Mouse (Mus musculus): ENCODE results near the gene Brpf3.

DNA sequence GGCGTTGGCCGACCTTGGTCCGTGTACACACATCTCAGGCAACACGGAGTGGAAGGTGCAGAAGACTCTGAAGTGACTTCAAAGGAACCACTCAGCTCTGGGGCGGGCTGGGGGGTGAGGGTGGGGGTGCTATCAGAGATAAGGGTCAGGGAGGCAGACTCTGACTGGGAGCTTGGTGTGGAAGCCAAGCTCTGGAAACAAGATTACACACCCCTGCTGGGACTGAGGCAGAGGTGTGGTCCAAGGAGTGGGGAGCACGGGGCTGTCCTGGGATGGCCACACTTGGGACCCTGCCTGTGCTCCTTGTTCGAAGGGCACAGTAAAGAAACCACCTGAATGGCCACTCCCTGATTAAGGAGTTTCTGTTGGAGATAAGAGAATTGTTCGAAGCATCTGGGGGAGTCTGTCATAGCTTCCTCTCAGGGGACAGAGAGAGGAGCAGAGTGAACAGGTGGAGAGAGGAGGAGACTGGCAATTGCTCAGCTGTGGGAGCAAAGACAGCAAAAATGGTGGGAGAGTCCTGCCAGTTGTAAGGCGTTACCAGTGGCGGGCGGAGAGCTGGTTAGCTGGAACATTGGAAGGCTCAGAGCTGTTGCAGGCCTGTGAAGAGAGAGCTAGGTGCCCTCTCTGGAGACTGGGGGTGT lies 46.2 kb downstream of the Brpf3 start:
- TF ChIP-seq CTCF (IDR thresholded peaks at IDR 0.05; ENCODE audit: control insufficient read depth, insufficient read depth, insufficient replicate concordance, low read depth, low read length): no peak
- no peak for TF ChIP-seq POLR2A (IDR thresholded peaks at IDR 0.05; ENCODE audit: control insufficient read depth, low read depth, low read length)
